Mouse (Mus musculus) liver, postnatal 0 days (tissue): ENCODE results near the gene Olfr213.

Source experiments
- CTCF ChIP-seq: sonication (generic); IDR thresholded peaks from 2 replicates; pipeline ENCODE4 v1.5.1; 2016; ENCODE audit warnings: antibody characterized with exemption, low read depth
- EP300 ChIP-seq: IDR thresholded peaks from 2 replicates; pipeline ENCODE4 v1.6.1; 2016; ENCODE audit warnings: antibody characterized with exemption, low read depth, mild to moderate bottlenecking

DNA sequence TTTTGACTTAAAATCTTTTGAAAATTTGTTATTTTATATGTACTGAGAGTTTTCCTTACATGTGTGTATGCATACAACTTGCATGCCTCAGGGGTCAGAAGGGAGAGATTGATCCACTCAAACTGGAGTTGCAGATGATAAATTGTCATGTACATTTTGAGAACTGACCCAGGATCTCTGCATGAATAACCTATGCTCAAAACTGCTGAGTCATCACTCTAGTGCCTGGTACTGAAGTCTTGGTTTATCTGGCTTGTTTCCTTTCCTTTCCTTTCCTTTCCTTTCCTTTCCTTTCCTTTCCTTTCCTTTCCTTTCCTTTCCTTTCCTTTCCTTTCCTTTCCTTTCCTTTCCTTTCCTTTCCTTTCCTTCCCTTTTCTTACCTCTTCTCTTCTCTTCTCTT lies 23.4 kb upstream of the Olfr213 start:
- no peak for TF ChIP-seq EP300
- no peak for TF ChIP-seq CTCF
